Mouse (Mus musculus) 416B (cell line): ENCODE measurements at regions not wholly inside any gene's neighbourhood (a gene's known extent, or its start where the extent isn't known, plus 50 kb on each side); places are given as distances from the start of the nearest gene placed in this dataset.
A peak's percentile ranks its signal among the peaks of the same experiment; 100 is the strongest.

ENCODE experiments used
- DNase-seq: peaks from one replicate; pipeline ENCODE4 v3.0.0; 2011; ENCODE audit warnings: low read depth

DNA sequence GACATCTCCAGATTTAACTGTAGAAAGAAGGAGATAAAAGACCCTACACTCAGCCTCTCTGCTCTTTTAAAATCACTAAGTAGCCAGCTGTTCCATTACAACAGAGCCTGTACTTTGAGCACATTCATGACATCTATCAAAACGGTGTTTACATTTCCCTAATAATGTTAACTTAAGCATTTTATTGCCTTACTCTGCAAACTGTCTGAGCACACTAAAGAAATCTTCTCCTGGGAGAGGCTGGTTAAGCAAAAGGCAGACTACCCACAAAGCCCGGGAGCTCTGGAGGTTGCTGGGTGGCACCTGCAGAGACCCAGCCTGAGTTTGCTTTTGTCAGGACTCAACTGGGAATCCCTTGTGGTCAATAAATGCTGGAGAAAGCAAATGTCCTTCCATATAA lies 567.5 kb upstream of the Negr1 start:
- DNase-seq, result no peak

DNA sequence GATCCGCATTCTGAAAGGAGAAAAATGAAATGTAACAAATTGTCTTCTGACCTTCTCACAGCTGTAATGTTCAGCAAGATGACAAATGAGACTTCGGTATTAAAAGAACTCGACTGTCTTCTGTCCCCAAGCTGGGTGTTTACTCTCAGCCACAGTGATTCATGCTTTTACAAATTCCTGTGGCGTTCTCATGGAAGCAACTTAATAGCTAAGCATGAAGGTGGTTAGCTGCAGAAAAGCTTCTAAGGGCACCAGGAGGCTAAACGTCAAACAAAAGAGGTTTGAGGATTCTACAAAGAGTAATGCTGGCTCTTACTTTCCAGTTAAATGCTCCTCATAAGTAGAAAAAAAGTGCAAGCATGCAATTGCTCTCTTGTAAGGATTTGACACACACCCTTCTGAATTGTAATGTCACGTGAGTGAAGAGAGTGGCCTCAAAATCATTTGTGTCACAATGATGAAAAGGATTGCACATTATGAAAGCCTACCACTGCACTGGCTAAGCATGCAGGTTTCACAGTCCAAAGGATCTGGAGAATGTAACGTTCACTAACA lies 543.8 kb upstream of the Negr1 start:
- no peak for DNase-seq

DNA sequence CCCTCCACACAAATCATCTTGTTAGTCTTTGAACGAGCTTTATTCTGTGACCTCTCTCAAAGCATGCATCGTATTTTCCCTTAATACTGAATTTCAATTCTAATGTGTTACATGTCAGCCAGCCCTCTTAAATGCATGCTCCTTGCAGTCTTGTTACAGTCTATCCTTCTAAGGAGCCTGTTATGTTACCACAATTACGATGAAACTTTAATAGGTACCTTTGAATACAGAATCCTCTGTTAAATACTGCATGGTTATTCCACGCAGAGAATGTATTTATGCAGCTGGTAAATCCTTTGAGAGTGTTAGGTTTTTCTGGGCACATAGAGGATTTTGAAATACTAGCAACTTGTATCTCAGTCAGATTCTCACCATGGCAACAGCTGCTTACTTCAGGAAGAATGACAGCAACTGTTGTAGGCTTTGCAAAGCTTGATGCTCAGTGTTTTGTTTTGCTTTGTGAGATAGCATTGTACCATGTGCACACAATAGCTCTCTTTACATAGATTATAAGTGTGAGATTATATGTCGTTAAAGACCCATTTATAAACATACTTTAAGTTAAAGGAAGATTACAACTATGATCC lies 532.9 kb upstream of the Negr1 start:
- no peak for DNase-seq

DNA sequence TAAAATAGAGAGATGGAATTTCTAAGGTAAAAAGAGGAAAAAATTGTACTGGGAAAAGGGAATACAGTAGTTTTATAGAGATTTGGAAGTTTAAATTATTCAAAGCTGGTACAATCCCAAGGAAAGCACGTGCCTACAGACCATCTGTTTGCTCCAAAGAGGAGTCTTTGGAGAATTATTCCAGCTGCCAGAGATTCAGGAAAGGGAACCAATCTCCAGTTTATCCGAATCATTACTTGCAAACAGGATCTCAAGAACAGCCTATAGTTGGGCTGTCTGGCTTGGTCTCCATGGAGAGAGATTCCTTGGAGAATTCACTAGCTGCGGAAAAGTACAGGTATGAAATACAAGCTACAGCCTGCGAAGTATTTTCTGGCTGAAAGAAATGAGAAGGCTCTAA lies 491.3 kb upstream of the Negr1 start:
- no peak for DNase-seq

DNA sequence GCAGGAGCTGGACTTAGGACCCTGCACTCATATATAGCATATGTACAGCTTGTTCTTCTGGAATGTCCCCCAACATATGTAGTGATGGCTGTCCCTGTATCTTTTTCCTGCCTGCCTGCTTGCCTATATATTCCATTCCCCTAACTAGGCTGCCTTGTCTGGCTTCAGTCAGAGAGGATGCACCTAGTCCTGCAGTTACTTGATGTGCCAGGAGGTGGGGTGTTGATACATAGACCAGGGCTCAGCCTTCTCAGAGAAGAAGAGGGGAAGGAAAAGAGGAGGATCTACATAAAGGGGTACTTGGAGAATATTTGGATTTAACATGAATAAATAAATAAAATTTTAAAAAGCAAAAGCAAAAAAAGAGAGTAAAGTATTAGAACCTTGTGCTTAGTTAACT lies 479.3 kb upstream of the Negr1 start:
- no peak for DNase-seq

DNA sequence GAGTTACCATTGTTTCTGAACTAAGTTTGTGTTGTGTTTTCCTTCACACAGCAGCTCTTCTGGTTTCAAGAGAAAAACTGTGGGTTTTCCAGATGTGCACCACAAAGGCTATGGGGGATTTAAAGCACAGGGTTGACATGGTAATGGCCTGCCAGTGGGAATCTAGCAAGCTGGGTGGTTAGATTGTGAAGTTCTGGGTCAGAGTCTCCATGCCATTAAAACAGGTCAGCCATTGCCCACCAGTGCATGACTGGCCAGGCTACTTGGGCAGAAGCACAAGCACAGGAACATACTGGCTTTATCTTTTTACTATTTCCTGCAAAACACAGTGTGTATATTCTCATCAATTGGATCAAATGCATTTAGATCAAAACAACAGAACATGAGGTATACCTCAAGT lies 467.9 kb upstream of the Negr1 start:
- DNase-seq, result no peak

DNA sequence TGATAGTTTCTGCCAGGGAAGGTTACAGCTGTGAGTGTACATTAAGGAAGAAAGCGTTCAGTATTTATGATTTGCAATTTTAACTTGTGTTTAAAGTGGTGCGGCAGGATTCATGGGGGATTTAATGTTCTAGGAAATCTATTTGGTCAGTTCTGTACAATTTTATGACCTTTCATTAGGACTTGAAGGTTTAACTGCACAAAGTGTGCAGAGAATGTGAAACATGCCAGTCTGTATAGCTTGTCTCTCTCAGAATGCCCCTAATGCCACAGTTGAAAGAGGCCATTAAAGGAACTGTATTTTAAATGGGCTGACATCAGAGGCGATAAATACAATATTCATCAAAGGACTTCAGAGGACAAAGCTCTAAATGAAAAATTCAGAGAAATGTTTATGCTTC lies 466.6 kb upstream of the Negr1 start:
- no peak for DNase-seq

DNA sequence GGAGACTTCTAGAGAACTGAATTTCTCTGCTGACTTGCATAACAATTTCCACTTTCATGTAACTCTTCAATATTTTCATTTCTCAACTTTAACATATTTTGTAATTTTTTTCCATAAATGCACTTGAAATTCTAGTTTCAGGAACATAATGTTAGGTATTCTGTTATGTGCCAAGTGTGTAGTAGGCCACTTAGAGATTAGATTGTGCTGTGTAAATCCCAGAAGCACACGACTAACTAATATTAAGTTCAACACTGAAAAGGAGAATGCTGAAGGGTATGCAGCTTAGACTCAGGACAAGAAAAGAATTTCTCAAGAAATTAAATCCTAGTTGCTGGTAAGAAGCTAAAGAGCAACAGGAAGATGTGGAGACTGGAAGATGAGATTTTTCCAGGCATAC lies 455.8 kb upstream of the Negr1 start:
- DNase-seq, result no peak

DNA sequence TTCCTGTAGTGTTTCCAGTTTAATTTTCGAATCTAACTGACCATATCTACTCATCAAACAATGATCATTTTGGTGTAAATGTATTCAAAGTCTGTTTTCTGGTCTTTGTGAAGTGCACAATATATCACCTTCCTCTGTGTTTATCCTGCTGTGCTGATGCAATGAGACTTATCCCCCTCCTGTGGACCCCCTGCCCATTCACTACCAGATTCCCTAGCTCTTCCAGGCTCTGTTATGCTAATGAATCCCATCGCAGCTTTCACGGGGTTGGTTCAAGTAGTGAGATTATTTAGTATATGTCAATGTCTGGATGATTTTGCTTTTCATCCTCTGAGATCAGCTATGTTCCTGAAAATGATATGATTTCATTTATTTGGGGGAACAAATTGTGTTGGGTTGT lies 441.3 kb upstream of the Negr1 start:
- DNase-seq, result no peak

DNA sequence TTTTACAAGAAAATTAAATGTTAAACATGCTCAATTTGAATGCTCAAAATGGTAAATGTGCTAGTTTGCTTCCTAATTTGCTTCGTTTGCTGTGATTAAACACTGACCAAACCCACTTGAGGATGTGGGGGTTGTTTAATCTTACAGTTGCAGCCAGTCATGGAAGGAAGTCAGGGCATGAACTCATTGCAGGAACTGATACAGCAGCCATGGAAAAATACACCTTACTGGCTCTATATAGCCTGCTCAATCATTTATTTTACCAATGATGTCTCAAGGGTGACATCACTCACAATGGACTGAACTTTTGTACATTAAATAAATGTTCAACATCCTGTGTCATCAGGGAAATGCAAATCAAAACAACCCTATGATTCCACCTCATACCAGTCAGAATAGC lies 430.0 kb upstream of the Negr1 start:
- DNase-seq, result no peak

DNA sequence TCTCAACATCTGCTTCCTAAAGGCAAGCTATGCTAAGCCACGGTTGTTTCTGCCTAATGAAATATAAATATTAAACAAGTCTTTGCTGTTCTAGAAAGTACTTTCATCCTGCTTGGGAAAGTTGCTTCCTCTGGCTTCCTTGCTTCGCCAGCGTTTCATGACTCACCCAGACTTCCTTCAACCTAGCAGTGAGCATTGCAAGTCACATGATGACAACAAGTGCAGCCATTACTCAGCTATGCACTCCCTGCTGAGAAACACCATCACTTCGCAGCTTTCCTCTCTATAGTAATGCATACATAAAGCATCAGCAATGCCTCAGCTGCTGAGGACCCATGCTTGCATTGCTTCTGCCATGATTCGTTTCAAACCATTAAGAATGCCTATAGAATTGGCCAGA lies 420.2 kb upstream of the Negr1 start:
- peak; percentile 0 for DNase-seq

DNA sequence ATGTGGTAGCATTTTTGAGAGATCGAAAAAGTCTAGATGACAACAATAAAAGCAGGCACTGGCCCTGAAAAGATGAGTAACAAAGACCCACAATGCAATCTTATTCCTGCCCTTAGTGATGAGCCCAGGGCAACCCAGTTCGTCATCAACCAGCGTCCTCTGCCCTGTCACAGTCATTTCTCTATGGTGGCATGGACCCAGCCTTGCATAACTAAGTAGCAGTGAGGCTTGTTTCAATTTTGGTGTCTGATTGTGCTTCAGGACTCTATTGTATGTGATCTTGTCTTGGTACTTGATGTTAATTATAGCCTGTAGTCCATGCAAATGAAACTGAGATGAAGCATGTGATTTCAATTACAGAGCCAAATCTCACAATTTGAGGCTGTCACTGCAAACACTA lies 412.3 kb upstream of the Negr1 start:
- DNase-seq, result no peak

DNA sequence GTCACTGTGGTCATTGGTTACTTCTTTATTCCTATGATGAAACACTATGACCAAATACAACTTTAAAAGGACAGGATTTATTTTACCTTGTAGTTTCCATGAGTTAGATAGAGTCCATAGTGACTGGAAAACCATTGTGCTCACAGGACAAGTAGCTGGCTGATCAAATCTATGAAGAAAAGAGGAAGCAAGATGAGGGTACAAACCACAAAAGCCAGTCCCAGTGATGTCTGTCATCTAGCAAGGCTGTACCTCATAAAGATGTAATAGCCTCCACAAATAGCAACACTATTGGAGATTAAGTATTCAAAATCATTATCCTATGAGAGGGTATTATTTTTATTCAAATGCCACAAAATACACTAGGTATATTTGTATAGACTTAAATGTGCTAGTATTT lies 391.5 kb upstream of the Negr1 start:
- no peak for DNase-seq

DNA sequence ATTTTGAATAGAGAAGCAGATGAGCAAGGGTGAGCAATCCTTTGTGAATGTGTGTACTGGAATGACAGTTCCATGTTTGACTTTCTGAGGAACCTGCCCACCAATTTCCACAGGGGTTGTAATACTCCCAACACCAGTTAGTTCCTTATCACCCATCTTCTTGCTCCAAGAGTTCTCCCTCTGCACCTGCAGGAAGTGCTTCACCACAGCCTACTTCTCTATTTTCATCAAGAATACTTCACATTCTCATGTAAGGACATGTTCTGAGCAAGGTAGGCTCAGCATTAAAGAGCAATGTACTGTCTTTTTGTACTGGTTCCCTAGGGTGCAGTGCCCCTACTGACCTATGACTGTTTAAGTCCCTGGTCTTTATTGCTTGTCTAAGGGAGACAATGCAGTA lies 362.9 kb upstream of the Negr1 start:
- DNase-seq, result no peak

DNA sequence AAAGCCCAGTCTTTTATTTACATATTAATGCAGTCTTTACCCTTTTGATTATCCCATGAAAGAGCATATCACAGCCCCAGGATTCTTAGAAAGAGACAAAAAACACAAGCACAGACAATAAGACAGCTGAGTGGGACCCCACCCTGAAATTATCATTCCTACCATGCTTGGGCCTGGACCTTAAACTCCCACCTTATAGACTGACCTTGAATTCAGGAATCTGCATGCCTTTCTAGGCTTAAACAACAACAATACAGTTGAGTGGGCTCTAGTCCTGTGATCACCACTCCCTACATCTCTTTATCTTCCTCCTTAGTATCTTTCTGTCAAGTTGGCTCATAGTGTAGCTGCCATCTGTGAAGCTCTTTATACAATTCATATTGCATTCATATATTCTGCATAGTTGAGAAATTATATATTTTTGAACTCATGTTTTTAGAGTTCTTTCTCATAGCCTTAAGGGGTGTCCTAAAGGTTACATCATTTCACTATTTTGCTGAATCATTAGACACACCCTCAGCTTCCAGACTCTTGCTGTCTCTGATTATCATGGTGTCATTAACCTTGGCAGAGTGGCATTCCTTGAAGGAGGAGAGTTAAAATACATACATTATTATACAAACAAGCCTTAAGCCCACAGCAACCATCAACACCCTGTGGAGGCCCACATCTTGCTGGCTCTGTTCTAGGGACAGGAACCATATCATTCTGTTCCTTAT lies 361.7 kb upstream of the Negr1 start:
- DNase-seq, result no peak

DNA sequence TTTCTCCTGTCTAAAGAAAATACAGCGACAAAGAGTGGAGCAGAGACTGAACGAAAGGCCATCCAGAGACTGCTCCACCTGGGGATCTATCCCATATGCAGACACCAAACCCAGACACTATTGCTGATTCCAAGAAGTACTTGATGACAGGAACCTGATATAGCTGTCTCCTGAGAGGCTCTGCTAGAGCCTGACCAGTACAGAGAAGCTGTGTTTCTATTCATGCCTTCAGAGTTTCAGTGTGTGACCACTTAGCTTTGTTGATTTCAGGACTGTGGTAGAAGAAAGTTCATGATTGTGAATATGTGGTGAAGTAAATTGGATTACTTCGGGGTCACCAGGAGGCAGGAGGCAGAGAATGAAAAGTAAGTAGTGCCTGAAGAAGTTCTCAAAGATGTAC lies 356.3 kb upstream of the Negr1 start:
- no peak for DNase-seq

DNA sequence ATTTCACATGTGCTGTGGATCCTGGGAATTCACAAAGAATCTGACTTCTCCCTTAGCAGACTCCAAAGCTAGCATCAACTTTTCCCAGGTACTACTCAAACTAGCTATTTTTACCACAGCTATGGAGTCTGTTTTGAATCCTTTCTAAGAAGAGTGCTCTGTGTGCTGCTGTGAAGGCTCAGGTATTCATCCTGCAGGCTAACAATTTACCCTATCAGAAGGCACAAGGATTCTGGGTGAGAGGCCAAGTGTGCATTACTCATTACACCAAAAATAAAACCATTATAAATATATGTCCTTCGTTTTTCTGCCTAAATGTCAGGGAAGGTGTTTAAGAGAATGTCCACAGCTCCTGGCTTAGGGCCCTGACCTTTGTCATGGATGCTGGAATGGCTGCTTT lies 353.2 kb upstream of the Negr1 start:
- DNase-seq, result no peak

DNA sequence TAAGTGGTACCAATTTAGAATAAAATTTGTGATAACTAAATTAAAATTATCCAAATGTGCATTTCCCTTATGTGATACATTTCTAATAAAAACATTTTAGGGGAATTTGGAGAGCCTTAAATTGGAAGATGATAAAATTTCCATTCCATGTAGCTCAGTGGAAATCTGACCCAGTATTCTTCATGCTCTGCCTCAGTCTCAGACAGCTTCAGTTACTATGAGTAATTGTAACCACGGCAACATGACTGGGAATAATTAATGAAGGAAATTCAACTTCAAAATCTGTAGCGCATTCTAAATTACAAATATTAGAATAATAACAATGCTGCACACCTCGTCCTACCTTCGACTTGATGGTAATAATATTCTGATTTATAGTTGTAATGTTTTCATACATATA lies 350.8 kb upstream of the Negr1 start:
- DNase-seq, result no peak

DNA sequence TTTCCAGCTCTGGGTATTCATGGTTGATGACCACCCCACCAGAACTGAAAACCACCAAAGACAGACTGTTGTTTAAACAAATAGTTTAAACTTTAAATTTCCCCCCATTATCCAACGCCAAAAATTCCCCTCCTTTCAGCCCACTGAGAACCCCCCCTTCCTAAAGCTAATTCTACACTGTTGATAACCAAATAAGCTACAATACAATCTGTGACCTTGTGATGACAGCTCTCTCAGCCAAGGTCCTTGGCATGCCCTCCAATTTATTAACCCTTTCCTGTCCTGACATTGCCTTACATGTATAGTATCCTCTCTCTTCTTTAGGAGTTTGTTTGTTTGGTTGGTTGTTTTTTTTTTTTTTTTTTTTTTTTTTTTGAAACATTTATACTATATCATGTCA lies 346.8 kb upstream of the Negr1 start:
- no peak for DNase-seq

DNA sequence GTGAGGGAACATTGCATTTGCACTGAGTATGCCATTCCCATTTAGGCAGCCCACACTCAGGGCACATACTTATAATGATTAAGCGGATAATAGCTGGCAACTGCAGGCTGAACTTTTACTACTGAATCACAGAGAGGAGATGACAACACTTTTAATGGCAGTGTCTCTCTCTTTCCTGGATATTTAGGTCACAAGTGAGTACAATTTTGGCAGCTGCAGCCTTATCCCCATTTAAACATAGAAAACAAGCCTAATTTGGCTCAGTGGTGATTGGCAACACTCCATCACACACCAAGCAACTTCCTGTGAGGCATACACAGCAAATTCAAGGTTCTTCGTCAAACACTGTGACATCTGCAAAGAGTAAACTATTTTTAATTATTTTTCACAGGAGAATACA lies 329.5 kb upstream of the Negr1 start:
- DNase-seq, result no peak

DNA sequence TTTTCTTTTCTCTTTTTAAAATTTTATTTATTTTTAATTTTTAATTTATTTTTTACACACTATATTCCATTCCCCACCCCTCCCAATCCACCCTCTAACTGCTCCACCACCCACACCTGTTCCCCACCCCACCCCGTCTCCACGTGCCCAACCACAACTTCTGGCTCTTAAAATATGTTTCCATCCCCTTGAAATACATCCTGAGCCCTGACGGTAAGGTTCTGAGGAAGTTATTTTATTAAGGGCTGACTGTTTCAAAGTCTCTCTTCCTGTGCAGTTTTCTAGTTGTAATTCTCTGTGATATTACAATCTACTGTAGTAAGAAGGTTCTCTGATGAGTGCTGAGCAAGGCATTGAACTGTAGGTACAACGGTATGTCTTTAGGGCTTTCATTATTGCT lies 325.6 kb upstream of the Negr1 start:
- no peak for DNase-seq

DNA sequence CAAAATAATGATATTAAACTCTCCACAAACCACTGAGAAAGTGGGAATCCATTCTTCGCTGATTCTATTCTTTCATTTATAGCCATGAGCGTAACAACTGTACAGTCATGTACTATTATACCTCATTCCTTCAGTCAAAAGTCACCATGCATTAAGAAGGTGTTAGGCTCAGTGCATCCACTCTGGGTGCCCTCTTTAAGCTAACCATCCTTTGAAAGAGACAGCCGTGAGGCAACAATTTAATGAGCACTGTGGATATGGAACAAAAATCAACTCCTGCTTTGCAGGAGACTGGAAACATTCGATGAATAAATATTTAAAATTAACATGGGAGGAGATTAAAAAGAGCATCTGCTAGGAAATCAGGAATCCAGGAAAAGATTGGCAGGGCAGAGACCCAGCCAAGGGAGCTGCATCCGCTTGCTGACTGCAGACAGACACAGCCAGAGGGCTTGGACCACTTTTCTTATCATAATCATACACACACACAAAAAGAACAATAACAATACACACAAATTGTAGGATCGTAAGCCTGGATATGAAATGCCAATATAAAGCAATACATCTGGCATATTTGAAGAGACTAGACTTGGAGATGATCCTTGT lies 309.2 kb upstream of the Negr1 start:
- DNase-seq, result no peak

DNA sequence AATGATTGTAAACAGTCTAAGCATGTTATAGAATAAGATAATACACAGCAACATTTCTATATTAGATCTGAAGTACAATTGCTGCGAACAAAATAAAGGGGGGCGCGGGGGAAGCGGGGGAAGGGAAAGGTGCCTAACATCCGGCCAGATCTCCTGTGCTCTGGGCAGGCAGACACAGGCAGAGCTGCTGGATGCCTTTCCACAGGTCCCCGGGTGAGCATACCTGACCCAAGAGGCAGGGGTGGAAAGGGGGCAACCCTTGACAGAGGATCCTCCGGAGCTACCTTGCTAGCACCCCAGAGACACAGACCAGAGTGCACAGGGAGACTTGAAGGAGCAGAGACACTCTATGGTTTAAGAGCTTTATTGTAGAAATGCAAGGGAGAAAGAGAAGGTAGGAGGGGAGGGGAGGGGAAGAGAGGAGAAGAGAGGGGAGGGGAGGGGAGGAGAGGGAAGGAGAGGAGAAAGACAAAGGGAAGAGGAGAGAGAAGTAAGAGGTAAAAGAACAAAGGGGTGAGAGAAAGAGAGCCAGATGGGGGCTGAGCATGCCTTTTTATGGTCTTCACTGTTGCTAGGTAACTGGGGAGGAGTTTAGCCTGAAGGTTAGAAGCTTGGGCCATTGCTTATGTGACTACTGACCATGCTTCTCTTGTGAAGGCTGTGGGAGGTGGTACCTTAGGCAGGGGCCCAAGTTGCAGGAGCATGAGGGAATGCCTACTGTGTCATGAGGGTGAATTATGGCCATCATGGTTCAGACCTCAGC lies 308.2 kb upstream of the Negr1 start:
- no peak for DNase-seq
